Mouse (Mus musculus): ENCODE data around the gene Cib2. TPM values are rescaled to one million over a fixed set of nuclear protein-coding genes. Genes with fewer than 3 reads are reported as not detected.

Gene Cib2
- polyA plus RNA-seq, 1 experiment from 2014 or later: 19.2 TPM

DNA sequence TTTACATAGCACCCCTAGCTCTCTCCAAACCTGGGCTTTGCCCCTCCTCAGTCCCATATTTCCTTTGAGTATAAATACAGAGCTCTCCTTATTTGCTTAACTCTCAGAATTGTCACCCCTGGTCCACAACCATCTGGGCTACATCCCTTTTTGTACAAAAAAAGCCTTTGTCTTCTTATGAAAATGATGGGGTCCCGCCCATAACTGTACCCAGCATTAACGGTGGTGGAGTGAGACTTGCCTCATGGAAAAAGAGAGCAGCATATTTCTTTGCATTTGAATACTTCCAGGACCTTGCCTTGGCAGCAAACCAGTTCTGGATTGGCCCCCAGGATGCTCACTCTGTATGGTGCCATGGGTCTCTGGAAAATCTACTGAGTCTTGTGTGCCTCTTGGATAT is 30.1 kb downstream of the Cib2 start:
- H3K4me1 ChIP-seq (replicated peaks; ENCODE audit: insufficient read depth, low read length): no peaks in the 10 kb centered on the region
- no peak for DNase-seq (ENCODE audit: low spot score)
- ATAC-seq (replicated peaks; ENCODE audit: low FRiP score, low read depth): no peak
- no peaks in the 10 kb centered on the region for H3K27me3 ChIP-seq (ENCODE audit: insufficient read depth, low read length)
- H3K4me3 ChIP-seq (replicated peaks; ENCODE audit: low read depth, low read length): no peak overlapping the region
- H3K9me3 ChIP-seq (replicated peaks; ENCODE audit: low read length): no peaks in the 10 kb centered on the region
- H3K9ac ChIP-seq (ENCODE audit: low read depth, low read length): no peak overlapping the region
- TF ChIP-seq CTCF (IDR thresholded peaks at IDR 0.05; ENCODE audit: low read depth): no peak
- no peaks in the 10 kb centered on the region for H3K36me3 ChIP-seq (ENCODE audit: insufficient read depth, low read length)
- WGBS: 84% methylated on average over 2 of the region's 2 CpGs
- H3K27ac ChIP-seq: no peak overlapping the region
- no peak overlapping the region for H3K4me2 ChIP-seq (ENCODE audit: low read length)

- DNase-seq (ENCODE audit: low spot score) (peak; percentile 26), ATAC-seq (replicated peaks; ENCODE audit: low FRiP score, low read depth) (no peak)
- peak; percentile 45 for TF ChIP-seq CTCF (IDR thresholded peaks at IDR 0.05; ENCODE audit: low read depth)
- no peaks in the 10 kb centered on the region for H3K9me3 ChIP-seq (replicated peaks; ENCODE audit: low read length)
- no peak overlapping the region for H3K27ac ChIP-seq
- H3K36me3 ChIP-seq (ENCODE audit: insufficient read depth, low read length): no peaks in the 10 kb centered on the region
- no peak overlapping the region for H3K9ac ChIP-seq (ENCODE audit: low read depth, low read length)
- no peak overlapping the region for H3K4me2 ChIP-seq (ENCODE audit: low read length)
- 58% methylated on average over 7 of the region's 7 CpGs for WGBS
- H3K4me3 ChIP-seq (replicated peaks; ENCODE audit: low read depth, low read length): no peak overlapping the region
- H3K27me3 ChIP-seq (ENCODE audit: insufficient read depth, low read length): no peaks in the 10 kb centered on the region
- no peaks in the 10 kb centered on the region for H3K4me1 ChIP-seq (replicated peaks; ENCODE audit: insufficient read depth, low read length)
These were observed 32.3 kb downstream of the Cib2 start for GRCm38 (mm10) chr9:54527694-54528093.

- H3K9me3 ChIP-seq (replicated peaks; ENCODE audit: low read length): no peaks in the 10 kb centered on the region
- H3K4me1 ChIP-seq (replicated peaks; ENCODE audit: insufficient read depth, low read length): no peaks in the 10 kb centered on the region
- H3K9ac ChIP-seq (ENCODE audit: low read depth, low read length): no peak overlapping the region
- no peak overlapping the region for H3K27ac ChIP-seq
- DNase-seq (ENCODE audit: low spot score) (no peak), ATAC-seq (replicated peaks; ENCODE audit: low FRiP score, low read depth) (no peak)
- TF ChIP-seq CTCF (IDR thresholded peaks at IDR 0.05; ENCODE audit: low read depth): no peak
- H3K4me2 ChIP-seq (ENCODE audit: low read length): no peak overlapping the region
- H3K27me3 ChIP-seq (ENCODE audit: insufficient read depth, low read length): no peaks in the 10 kb centered on the region
- no peaks in the 10 kb centered on the region for H3K36me3 ChIP-seq (ENCODE audit: insufficient read depth, low read length)
- no peak overlapping the region for H3K4me3 ChIP-seq (replicated peaks; ENCODE audit: low read depth, low read length)
- 58% methylated on average over 4 of the region's 4 CpGs for WGBS
These were observed 39.7 kb downstream of the Cib2 start for GRCm38 (mm10) chr9:54520286-54520685.

- Histone ChIP-seq H3K36me3 (ENCODE audit: insufficient read depth, low read length) (no peaks in the 10 kb centered on the region), H3K27me3 (ENCODE audit: insufficient read depth, low read length) (no peaks in the 10 kb centered on the region), H3K4me2 (ENCODE audit: low read length) (no peak overlapping the region), H3K9me3 (replicated peaks; ENCODE audit: low read length) (no peaks in the 10 kb centered on the region), H3K9ac (ENCODE audit: low read depth, low read length) (no peak overlapping the region), H3K4me1 (replicated peaks; ENCODE audit: insufficient read depth, low read length) (no peaks in the 10 kb centered on the region), H3K27ac (no peak overlapping the region), H3K4me3 (replicated peaks; ENCODE audit: low read depth, low read length) (no peak overlapping the region)
- no peak for TF ChIP-seq CTCF (IDR thresholded peaks at IDR 0.05; ENCODE audit: low read depth)
- no peak for ATAC-seq (replicated peaks; ENCODE audit: low FRiP score, low read depth)
- WGBS: 38% methylated on average over 7 of the region's 7 CpGs
- DNase-seq (ENCODE audit: low spot score): no peak
These were observed 41.1 kb downstream of the Cib2 start for GRCm38 (mm10) chr9:54518921-54519320.

- Histone ChIP-seq H3K4me2 (ENCODE audit: low read length) (no peak overlapping the region), H3K36me3 (ENCODE audit: insufficient read depth, low read length) (no peaks in the 10 kb centered on the region), H3K27ac (no peak overlapping the region), H3K4me3 (replicated peaks; ENCODE audit: low read depth, low read length) (no peak overlapping the region), H3K9ac (ENCODE audit: low read depth, low read length) (no peak overlapping the region), H3K9me3 (replicated peaks; ENCODE audit: low read length) (no peaks in the 10 kb centered on the region), H3K27me3 (ENCODE audit: insufficient read depth, low read length) (no peaks in the 10 kb centered on the region), H3K4me1 (replicated peaks; ENCODE audit: insufficient read depth, low read length) (no peaks in the 10 kb centered on the region)
- DNase-seq (ENCODE audit: low spot score) (no peak), ATAC-seq (replicated peaks; ENCODE audit: low FRiP score, low read depth) (no peak)
- WGBS: 52% methylated on average over 2 of the region's 2 CpGs
- no peak for TF ChIP-seq CTCF (IDR thresholded peaks at IDR 0.05; ENCODE audit: low read depth)
These were observed 44.0 kb downstream of the Cib2 start for GRCm38 (mm10) chr9:54515991-54516390.

GRCm38 (mm10) chr9:54502873-54503272 is 57.1 kb downstream of the Cib2 start:
- 7% methylated on average over 12 of the region's 12 CpGs for WGBS
- H3K4me3 ChIP-seq (replicated peaks; ENCODE audit: low read depth, low read length): no peak overlapping the region; the same call in 1 of the 2 replicates
- no peak for DNase-seq (ENCODE audit: low spot score)

GRCm38 (mm10) chr9:54502111-54502495 is 57.9 kb downstream of the Cib2 start:
- Histone ChIP-seq H3K4me3 (replicated peaks; ENCODE audit: low read depth, low read length) (peak overlapping the region; percentile 70), H3K9ac (ENCODE audit: low read depth, low read length) (peak overlapping the region; percentile 75; the same call in 1 of the 2 replicates), H3K4me2 (ENCODE audit: low read length) (peak overlapping the region; percentile 99), H3K27ac (no peak overlapping the region), H3K9me3 (replicated peaks; ENCODE audit: low read length) (no peaks in the 10 kb centered on the region), H3K27me3 (ENCODE audit: insufficient read depth, low read length) (no peaks in the 10 kb centered on the region), H3K4me1 (replicated peaks; ENCODE audit: insufficient read depth, low read length) (no peaks in the 10 kb centered on the region), H3K36me3 (ENCODE audit: insufficient read depth, low read length) (no peaks in the 10 kb centered on the region)
- WGBS: 2% methylated on average over 13 of the region's 13 CpGs
- ATAC-seq (replicated peaks; ENCODE audit: low FRiP score, low read depth) (no peak), DNase-seq (ENCODE audit: low spot score) (no peak)
- TF ChIP-seq CTCF (IDR thresholded peaks at IDR 0.05; ENCODE audit: low read depth): no peak

More at GRCm38 (mm10) chr9:54502873-54503272, 57.1 kb downstream of the Cib2 start:
- ATAC-seq (replicated peaks; ENCODE audit: low FRiP score, low read depth): no peak
- Histone ChIP-seq H3K9ac (ENCODE audit: low read depth, low read length) (peak overlapping the region; percentile 38; the same call in 1 of the 2 replicates), H3K4me1 (replicated peaks; ENCODE audit: insufficient read depth, low read length) (no peaks in the 10 kb centered on the region), H3K36me3 (ENCODE audit: insufficient read depth, low read length) (no peaks in the 10 kb centered on the region), H3K27ac (no peak overlapping the region; the same call in 1 of the 2 replicates), H3K9me3 (replicated peaks; ENCODE audit: low read length) (no peaks in the 10 kb centered on the region), H3K27me3 (ENCODE audit: insufficient read depth, low read length) (no peaks in the 10 kb centered on the region), H3K4me2 (ENCODE audit: low read length) (peak overlapping the region; percentile 99)
- TF ChIP-seq CTCF (IDR thresholded peaks at IDR 0.05; ENCODE audit: low read depth): no peak

Data from kidney, postnatal 0 days (tissue).